14 mouse cellular contexts compared by ENCODE assay signal in the genomic region with DNA sequence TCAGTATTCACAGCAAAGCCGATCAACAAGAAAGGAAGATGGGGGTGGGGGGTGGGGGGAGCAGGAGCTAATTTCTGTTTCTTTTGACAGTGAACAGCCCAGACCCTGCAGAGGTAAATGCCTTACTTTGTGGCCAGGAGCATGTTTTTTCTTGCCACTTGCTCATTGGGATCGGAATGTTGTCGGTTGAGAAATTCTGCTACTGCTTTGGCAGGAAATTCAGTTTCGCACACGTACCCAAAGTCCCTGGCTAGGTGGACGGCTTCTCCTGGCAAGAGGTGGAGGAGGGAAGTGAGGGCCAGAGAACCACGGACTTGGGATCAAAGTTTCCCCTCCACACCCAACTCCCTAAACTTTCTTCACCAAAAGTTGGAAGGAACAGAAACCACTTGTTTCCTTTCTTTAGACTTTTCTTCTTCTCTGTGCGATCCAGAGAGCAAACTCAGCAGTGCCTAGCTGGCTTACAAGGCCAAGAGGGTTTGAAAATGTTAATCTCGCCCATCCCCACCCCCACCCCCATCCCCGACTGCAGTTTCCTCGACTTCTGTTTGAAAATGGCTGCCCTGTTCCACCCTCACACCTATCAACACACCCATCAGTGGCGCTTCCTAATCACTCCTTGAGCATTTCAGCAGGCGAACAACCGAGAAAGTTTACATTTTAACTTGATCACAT. TPM values are rescaled to one million over a fixed set of nuclear protein-coding genes. Genes with fewer than 3 reads are reported as not detected.
A peak's percentile ranks its signal among the peaks of the same experiment; 100 is the strongest.
DNase-seq lines count a peak whose midpoint lies in the region; ATAC-seq lines count a peak whose summit lies in the region.
"Had no signal": no experiment of that assay in that cellular context is flagged by ENCODE, and none has a peak within 500 bp of the region (broad histone marks: within the 10 kb centered on the region; RNA-seq: fewer than 3 reads in every experiment).

No protein-coding gene starts in this region.

- no peaks in the 10 kb centered on the region for H3K9me3 ChIP-seq in hindbrain, embryonic 16.5 days (ENCODE audit: control insufficient read depth, low read length)
- no peaks in the 10 kb centered on the region for H3K9me3 ChIP-seq in hindbrain, embryonic 14.5 days (ENCODE audit: control insufficient read depth, low read length)
- no peaks in the 10 kb centered on the region for H3K9me3 ChIP-seq in neural tube, embryonic 13.5 days
- no peaks in the 10 kb centered on the region for H3K9me3 ChIP-seq in neural tube, embryonic 15.5 days (replicated peaks)
- H3K9me3 ChIP-seq: liver, embryonic 15.5 days had no signal

- no peak overlapping the region for H3K27ac ChIP-seq in hindbrain, embryonic 16.5 days (ENCODE audit: low read depth, low read length)
- H3K27ac ChIP-seq in hindbrain, embryonic 14.5 days = no peak overlapping the region
- H3K27ac ChIP-seq in neural tube, embryonic 13.5 days (replicated peaks) = no peak overlapping the region
- H3K27ac ChIP-seq in neural tube, embryonic 15.5 days (replicated peaks) = no peak overlapping the region
- H3K27ac ChIP-seq: left cerebral cortex, adult 2 months; liver, embryonic 15.5 days had no signal

- whole genome bisulfite sequencing in hindbrain, embryonic 16.5 days = 26% methylated on average over 14 of the region's 14 CpGs
- WGBS in hindbrain, embryonic 14.5 days = 21% methylated on average over 14 of the region's 14 CpGs
- 30% methylated on average over 14 of the region's 14 CpGs for WGBS in neural tube, embryonic 13.5 days
- WGBS in neural tube, embryonic 15.5 days = 27% methylated on average over 14 of the region's 14 CpGs

- H3K4me3 ChIP-seq in hindbrain, embryonic 16.5 days (ENCODE audit: low read length) = no peak overlapping the region
- H3K4me3 ChIP-seq in hindbrain, embryonic 14.5 days (replicated peaks; ENCODE audit: low read length) = no peak overlapping the region
- no peak overlapping the region for H3K4me3 ChIP-seq in neural tube, embryonic 13.5 days
- H3K4me3 ChIP-seq in neural tube, embryonic 15.5 days (replicated peaks) = no peak overlapping the region
- H3K4me3 ChIP-seq: erythroblast, embryonic 14.5 days; left cerebral cortex, adult 2 months; liver, embryonic 15.5 days had no signal

- H3K36me3 ChIP-seq in hindbrain, embryonic 16.5 days (ENCODE audit: control insufficient read depth, insufficient read depth, low read length) = no peaks in the 10 kb centered on the region
- no peaks in the 10 kb centered on the region for H3K36me3 ChIP-seq in hindbrain, embryonic 14.5 days (replicated peaks; ENCODE audit: control insufficient read depth, insufficient read depth)
- H3K36me3 ChIP-seq in neural tube, embryonic 13.5 days = no peaks in the 10 kb centered on the region
- no peaks in the 10 kb centered on the region for H3K36me3 ChIP-seq in neural tube, embryonic 15.5 days
- H3K36me3 ChIP-seq: liver, embryonic 15.5 days had no signal

- peaks cover 2% of the 10 kb centered on the region; the same call in 1 of the 2 replicates for H3K4me1 ChIP-seq in hindbrain, embryonic 16.5 days (ENCODE audit: control insufficient read depth, insufficient read depth, low read depth, low read length)
- H3K4me1 ChIP-seq in hindbrain, embryonic 14.5 days (replicated peaks; ENCODE audit: control insufficient read depth, insufficient read depth, low read length) = no peaks in the 10 kb centered on the region
- H3K4me1 ChIP-seq in neural tube, embryonic 13.5 days (replicated peaks) = peaks cover 43% of the 10 kb centered on the region
- H3K4me1 ChIP-seq in neural tube, embryonic 15.5 days = peaks cover 18% of the 10 kb centered on the region

- H3K4me2 ChIP-seq in hindbrain, embryonic 16.5 days (ENCODE audit: low read length) = 0 out of 2 replicates have a peak overlapping the region, but pooled peaks have one; percentile 14
- no peak overlapping the region for H3K4me2 ChIP-seq in hindbrain, embryonic 14.5 days (replicated peaks)
- peak overlapping the region; percentile 20; the same call in 1 of the 2 replicates for H3K4me2 ChIP-seq in neural tube, embryonic 13.5 days
- no peak overlapping the region; the same call in none of the 2 replicates for H3K4me2 ChIP-seq in neural tube, embryonic 15.5 days
- H3K4me2 ChIP-seq: liver, embryonic 15.5 days had no signal

- no peak for DNase-seq in hindbrain, embryonic 14.5 days (ENCODE audit: low spot score)
- peak; percentile 24 for DNase-seq in fibroblast of lung, adult 2 months (ENCODE audit: low read depth)
- DNase-seq in spleen, postnatal 4 days (ENCODE audit: low spot score in 2 of 2) = no peak
- no peak for DNase-seq in Muller cell, postnatal 12 days (ENCODE audit: inconsistent ontology term)
- DNase-seq: cerebellum, adult 11-12 months; heart, postnatal 36 days; thymus, adult 2 months had no signal

- ATAC-seq in hindbrain, embryonic 16.5 days = no peak
- ATAC-seq in hindbrain, embryonic 14.5 days (ENCODE audit: low FRiP score) = no peak
- ATAC-seq in neural tube, embryonic 13.5 days (ENCODE audit: low read depth) = no peak
- no peak for ATAC-seq in neural tube, embryonic 15.5 days (ENCODE audit: low FRiP score)
- ATAC-seq: intestine, postnatal 0 days had no signal

- H3K27me3 ChIP-seq in hindbrain, embryonic 16.5 days (replicated peaks; ENCODE audit: control insufficient read depth, insufficient read depth, low read length) = peaks cover 52% of the 10 kb centered on the region
- H3K27me3 ChIP-seq in hindbrain, embryonic 14.5 days (ENCODE audit: control insufficient read depth, insufficient read depth, low read length) = peaks cover 89% of the 10 kb centered on the region
- peaks cover 85% of the 10 kb centered on the region for H3K27me3 ChIP-seq in neural tube, embryonic 13.5 days
- H3K27me3 ChIP-seq in neural tube, embryonic 15.5 days (replicated peaks) = peaks cover 61% of the 10 kb centered on the region

- H3K9ac ChIP-seq in hindbrain, embryonic 16.5 days (ENCODE audit: low read depth, low read length) = no peak overlapping the region
- no peak overlapping the region for H3K9ac ChIP-seq in hindbrain, embryonic 14.5 days
- no peak overlapping the region for H3K9ac ChIP-seq in neural tube, embryonic 13.5 days
- no peak overlapping the region for H3K9ac ChIP-seq in neural tube, embryonic 15.5 days (replicated peaks)
- H3K9ac ChIP-seq: liver, embryonic 15.5 days had no signal

RNA-seq across cellular contexts. Expression of a gene that starts 19.0 kb away (rescaled TPM):
- polyA plus RNA-seq in hindbrain, embryonic 16.5 days (2015; fragmentation: Nextera tagmentation; extraction: Ambion mirVana) = 8.4 and 9.0 TPM in 2 replicates
- 9.6 and 10.5 TPM in 2 replicates for polyA plus RNA-seq in hindbrain, embryonic 14.5 days (2014; fragmentation: Nextera tagmentation; extraction: Ambion mirVana)
- polyA plus RNA-seq in neural tube, embryonic 13.5 days (2015; fragmentation: Nextera tagmentation; extraction: Ambion mirVana) = 11.6 and 13.7 TPM in 2 replicates
- polyA plus RNA-seq in neural tube, embryonic 15.5 days (2015; fragmentation: Nextera tagmentation; extraction: Ambion mirVana) = 5.5 and 6.5 TPM in 2 replicates
- polyA plus RNA-seq: erythroblast, embryonic 14.5 days; liver, embryonic 15.5 days had no signal

Comparison
In these comparisons a context has a peak if more than half of its experiments do, and no peak if none do; other contexts are left out.
1. H3K4me2 ChIP-seq: peak in hindbrain, embryonic 16.5 days (single experiment) and neural tube, embryonic 13.5 days (single experiment); none in hindbrain, embryonic 14.5 days (single experiment) and neural tube, embryonic 15.5 days (single experiment).